Mouse (Mus musculus) WW6 (cell line): ENCODE measurements around the gene Kif1a.
"Not testable (repeated sequence)": the region's sequence is repeated elsewhere in the genome, so short reads cannot be mapped to it uniquely, and the experiment has no call there.

ENCODE experiments used
- DNase-seq: peaks from one replicate; pipeline ENCODE4 v3.0.0-alpha.2; 2013; ENCODE audit warnings: low read depth, low spot score

Gene Kif1a

DNA sequence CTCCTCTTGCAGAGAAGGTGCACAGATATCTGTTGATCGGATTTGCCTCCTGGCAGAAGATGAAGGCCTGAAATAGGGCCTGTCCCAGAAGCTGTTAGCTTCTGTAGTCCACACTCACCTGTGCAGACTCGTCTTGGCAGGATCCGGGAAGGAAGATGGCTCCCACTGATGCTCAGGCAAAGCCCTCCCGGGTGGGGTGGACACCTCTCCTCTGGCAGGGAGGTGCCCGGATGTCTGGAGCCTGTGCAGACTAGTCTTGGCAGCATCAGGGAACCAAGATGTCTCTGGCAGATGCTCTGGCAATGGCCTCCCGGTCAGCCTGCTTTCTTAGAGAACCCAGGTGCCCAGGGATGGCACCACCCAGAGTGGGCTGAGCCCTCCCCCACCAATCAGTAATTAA lies 131.0 kb downstream of the Kif1a start:
- DNase-seq, result not testable (repeated sequence)
